Mouse (Mus musculus) cerebellum, adult 2 months (tissue): Measurements from ENCODE around the gene Gdpd3. TPM values are rescaled to one million over a fixed set of nuclear protein-coding genes. Genes with fewer than 3 reads are reported as not detected.
A peak's percentile ranks its signal among the peaks of the same experiment; 100 is the strongest.

Experiments used
- DNase-seq, 2 experiments: peaks; one replicate each; pipeline ENCODE4 v3.0.0; 2021
- H3K27ac ChIP-seq: fragments of 200-500 bp; 2 replicates; pipeline ENCODE4 v1.5.1; 2012; ENCODE audit warnings: low read length, control low read depth, inconsistent platforms; ENCODE audit not compliant: insufficient read depth
- H3K27me3 ChIP-seq: fragments of 200-500 bp; 2 replicates; pipeline ENCODE4 v1.6.1; 2012; ENCODE audit warnings: inconsistent platforms, mild to moderate bottlenecking, low read length, moderate library complexity; ENCODE audit not compliant: control insufficient read depth, insufficient read depth
- H3K4me1 ChIP-seq: fragments of 200-500 bp; 2 replicates; pipeline ENCODE4 v1.6.1; 2011; ENCODE audit warnings: low read length; ENCODE audit not compliant: control insufficient read depth, insufficient read depth
- H3K4me3 ChIP-seq: fragments of 200-500 bp; replicated peaks from 2 replicates; pipeline ENCODE3; 2011; ENCODE audit warnings: mild to moderate bottlenecking, low read depth, low read length, control low read depth; ENCODE audit not compliant: insufficient read depth
- CTCF ChIP-seq: fragments of 200-500 bp; IDR thresholded peaks from 2 replicates; pipeline ENCODE4 v1.5.1; 2011; ENCODE audit warnings: low read depth, mild to moderate bottlenecking, control low read depth, low read length, moderate library complexity, borderline replicate concordance; ENCODE audit not compliant: insufficient read depth
- POLR2A ChIP-seq: fragments of 200-500 bp; IDR thresholded peaks from 2 replicates; pipeline ENCODE4 v1.6.1; 2011; ENCODE audit warnings: low read length, control low read depth, borderline replicate concordance; ENCODE audit not compliant: insufficient read depth
- whole genome bisulfite sequencing: fragments of 180-500 bp; shearing (Covaris S2); methylation state at CpG from one replicate; pipeline ENCODE4 v1.1.7; 2018; 5-methylcytosine and 5-hydroxymethylcytosine counted together
- polyA plus RNA-seq: library from polyadenylated mRNA; depleted of rRNA; stranded (reverse); fragments of >200 nt; gene quantifications from 2 replicates; pipeline ENCODE4 v1.2.3, GENCODE M21; 2012

The Gdpd3 gene
- polyA plus RNA-seq, 1 experiment: 8.0 TPM

GRCm38 (mm10) chr7:126793456-126794270, 27.5 kb downstream of the Gdpd3 start:
- no peaks in the 10 kb centered on the region for H3K27me3 ChIP-seq
- peaks cover 12% of the 10 kb centered on the region for H3K4me1 ChIP-seq
- 70% methylated on average over 4 of the region's 4 CpGs for WGBS

GRCm38 (mm10) chr7:126794271-126794605, 28.1 kb downstream of the Gdpd3 start:
- Histone ChIP-seq H3K27me3 (no peaks in the 10 kb centered on the region), H3K4me3 (no peak overlapping the region), H3K4me1 (peaks cover 12% of the 10 kb centered on the region), H3K27ac (no peak overlapping the region)
- no peak for DNase-seq
- no peak for TF ChIP-seq POLR2A
- no peak for TF ChIP-seq CTCF
- 78% methylated on average over 4 of the region's 4 CpGs for WGBS

More at GRCm38 (mm10) chr7:126793456-126794270, 27.5 kb downstream of the Gdpd3 start:
- TF ChIP-seq POLR2A (peak; percentile 10; the same call in 1 of the 2 replicates), CTCF (no peak)
- H3K27ac ChIP-seq: no peak overlapping the region
- DNase-seq: no peak
- no peak overlapping the region for H3K4me3 ChIP-seq

DNA sequence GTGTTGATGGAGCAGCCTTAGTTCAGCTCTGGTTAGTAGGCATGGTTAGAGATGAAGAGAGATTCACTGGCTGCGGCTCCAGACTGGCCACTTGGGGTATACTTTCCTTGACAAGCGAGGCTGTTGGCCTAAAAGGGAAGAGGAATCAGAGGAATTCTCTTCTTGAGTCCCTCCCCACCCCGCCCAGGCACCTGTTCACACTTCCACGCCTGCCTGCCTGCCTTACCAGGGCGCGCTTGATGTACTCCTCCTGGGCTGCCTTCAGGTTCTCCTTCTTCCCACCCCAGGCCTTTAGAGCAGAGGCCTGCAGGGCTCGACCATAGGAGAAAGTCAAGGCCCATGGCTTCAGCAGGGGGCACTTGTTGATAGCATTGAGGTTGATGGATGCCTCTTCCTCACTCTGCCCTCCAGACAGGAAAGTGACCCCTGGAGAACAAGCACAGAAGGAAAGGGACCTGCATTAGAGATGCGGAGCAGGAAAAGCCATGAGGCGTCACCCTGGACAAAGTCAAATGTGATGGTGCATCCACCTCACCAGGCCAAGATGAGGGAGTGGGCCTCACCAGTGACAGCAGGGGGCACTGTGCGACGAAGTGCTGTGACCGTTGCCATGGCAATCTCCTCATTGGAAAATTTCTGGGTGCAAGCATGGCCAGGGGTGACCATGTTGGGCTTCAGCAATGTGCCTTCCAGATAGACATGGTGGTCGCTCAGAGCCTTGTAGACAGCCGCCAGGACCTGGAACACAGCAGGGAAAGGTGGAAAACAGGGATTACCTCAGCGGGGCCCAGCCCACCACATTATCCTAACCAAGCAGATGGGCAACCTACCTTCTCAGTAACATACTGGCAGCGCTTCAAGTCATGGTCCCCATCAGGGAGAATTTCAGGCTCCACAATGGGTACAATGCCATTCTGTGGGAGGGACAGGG, 29.5 kb downstream of the Gdpd3 start:
- Histone ChIP-seq H3K27ac (no peak overlapping the region), H3K4me3 (no peak overlapping the region), H3K27me3 (no peaks in the 10 kb centered on the region), H3K4me1 (peaks cover 16% of the 10 kb centered on the region)
- TF ChIP-seq CTCF: no peak
- no peak for TF ChIP-seq POLR2A
- WGBS: 48% methylated on average over 16 of the region's 16 CpGs
- DNase-seq: peak in 1 of 2 experiments; percentile 29

DNA sequence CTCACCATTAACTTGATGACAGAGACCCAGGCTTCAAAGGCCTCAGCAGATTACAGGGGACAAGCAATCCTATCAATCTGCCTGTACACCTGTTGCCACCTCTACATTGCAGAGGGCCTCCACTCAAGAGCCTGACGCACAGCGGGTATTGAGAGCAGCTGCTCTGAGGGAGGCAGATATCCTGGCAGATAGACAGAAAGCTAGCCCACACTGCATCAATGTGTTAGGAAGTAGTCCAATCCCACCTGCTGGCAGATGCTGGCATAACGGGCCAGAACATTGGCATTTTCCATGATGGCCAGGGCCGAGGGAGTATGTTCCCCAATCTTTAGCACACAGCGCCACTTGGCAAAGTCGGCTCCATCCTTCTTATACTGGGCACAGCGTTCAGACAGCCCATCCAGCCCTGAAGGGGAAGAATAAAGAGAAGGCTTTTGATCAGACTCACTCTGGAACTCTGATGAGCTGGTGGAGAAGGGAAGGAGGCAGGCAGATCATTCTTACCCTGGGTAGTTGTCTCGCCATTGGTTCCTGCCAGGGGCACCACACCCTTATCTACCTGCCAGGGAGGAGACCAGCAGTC, 30.3 kb downstream of the Gdpd3 start:
- H3K4me3 ChIP-seq: peak overlapping the region; percentile 100
- no peaks in the 10 kb centered on the region for H3K27me3 ChIP-seq
- peak; percentile 73 to 78 for DNase-seq
- no peak for TF ChIP-seq POLR2A
- TF ChIP-seq CTCF: peak; percentile 19; the same call in 1 of the 2 replicates
- peak overlapping the region; percentile 10; the same call in 1 of the 2 replicates for H3K27ac ChIP-seq
- H3K4me1 ChIP-seq: peaks cover 19% of the 10 kb centered on the region
- WGBS: 8% methylated on average over 8 of the region's 8 CpGs

GRCm38 (mm10) chr7:126797411-126798126, 31.4 kb downstream of the Gdpd3 start, which contains the start of gene Fam57b:
Fam57b (plus strand) TSS chr7:126797668.
- H3K27ac ChIP-seq: peak within 1 kb of the TSS; percentile 99
- H3K4me3 ChIP-seq: peak within 1 kb of the TSS; percentile 100
- TF ChIP-seq POLR2A: no peak
- TF ChIP-seq CTCF: no peak
- under 1% methylated on average over 21 of the region's 21 CpGs for WGBS
- H3K27me3 ChIP-seq: no peaks in the 10 kb centered on the region
- peak; percentile 70 for DNase-seq
- peaks cover 19% of the 10 kb centered on the region for H3K4me1 ChIP-seq

GRCm38 (mm10) chr7:126798127-126799049, 32.3 kb downstream of the Gdpd3 start:
- Histone ChIP-seq H3K27ac (peak overlapping the region; percentile 99), H3K4me3 (peak overlapping the region; percentile 100), H3K27me3 (no peaks in the 10 kb centered on the region), H3K4me1 (peaks cover 19% of the 10 kb centered on the region)
- under 1% methylated on average over 40 of the region's 40 CpGs for WGBS
- peak; percentile 51 to 56 for DNase-seq
- 0 out of 2 replicates have a peak, but pooled peaks have one; percentile 2 for TF ChIP-seq CTCF
- no peak for TF ChIP-seq POLR2A
